Mouse (Mus musculus): ENCODE data around the gene Apex1. TPM values are rescaled to one million over a fixed set of nuclear protein-coding genes. Genes with fewer than 3 reads are reported as not detected.
"Not testable (repeated sequence)": the region's sequence is repeated elsewhere in the genome, so short reads cannot be mapped to it uniquely, and the experiment has no call there.

Gene Apex1
- total RNA-seq, 4 experiments from 2014 or later, result 61.2 to 67.5 (median 64.1) TPM

DNA sequence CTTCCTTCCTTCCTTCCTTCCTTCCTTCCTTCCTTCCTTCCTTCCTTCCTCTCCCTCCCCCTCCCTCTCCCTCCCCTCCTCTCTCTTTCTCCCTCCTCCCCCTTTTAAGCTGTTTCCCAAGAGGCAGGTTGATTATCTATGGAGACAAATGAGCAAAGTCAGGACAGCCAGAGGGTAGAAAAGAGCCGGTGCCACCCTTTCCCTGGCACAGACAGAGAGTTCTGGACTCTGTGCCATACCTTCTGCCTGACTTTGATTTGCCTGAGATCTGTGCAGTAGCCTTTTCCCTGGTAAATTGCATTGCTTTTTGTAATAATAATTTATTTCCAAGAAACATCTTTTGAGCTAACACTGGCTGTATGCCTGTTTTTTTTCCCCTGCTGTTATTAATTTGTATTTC, 44.3 kb downstream of the Apex1 start:
- no peak for DNase-seq (ENCODE audit: low spot score in 2 of 2)

DNA sequence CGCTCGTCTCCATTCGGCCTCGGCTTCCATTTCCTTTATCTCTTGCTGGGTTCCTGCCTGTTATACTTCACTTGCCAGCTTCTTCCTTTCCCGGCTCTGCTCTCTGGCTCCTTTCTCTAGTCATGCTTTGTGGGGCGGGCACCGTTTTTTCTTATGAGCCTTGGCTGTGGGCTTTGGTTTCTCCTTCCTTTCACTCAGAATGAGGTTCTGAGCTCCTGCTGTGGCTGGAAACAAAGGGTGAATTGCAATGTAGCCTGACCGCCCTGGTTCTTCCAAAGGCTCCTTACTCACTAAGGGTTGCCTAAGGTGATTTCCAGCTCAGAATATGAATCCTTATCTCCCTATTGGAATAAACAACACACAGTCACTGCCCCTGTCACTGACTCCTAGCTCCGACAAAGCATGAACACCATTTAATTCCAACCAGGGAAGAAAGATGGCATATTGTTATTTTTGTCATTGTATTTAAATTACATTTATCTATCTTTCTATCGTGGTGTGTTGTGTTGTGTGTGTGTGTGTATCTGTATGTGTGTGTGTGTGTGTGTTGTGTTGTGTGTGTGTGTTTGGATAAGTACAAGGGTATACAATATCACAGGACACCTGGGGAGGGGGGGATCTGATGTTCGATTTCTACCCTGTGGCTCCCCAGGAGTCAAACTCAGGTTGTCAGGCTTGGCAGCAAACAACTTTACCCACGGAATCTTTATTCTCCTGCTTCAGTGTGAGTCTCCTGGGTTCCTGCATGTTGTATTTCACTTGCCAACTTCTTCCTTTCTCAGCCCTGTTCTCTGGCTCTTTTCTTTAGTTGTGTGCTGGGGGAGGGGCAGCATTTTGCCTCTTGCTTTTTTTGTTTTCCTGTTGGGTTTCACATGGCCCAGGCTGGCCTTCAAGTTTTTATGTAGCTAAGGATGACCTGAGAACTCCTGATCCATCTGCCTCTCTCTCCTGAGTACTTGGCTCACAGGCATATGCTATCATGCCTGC, 45.1 kb downstream of the Apex1 start:
- peak; percentile 46 to 75 for DNase-seq (ENCODE audit: low spot score in 2 of 2)

DNA sequence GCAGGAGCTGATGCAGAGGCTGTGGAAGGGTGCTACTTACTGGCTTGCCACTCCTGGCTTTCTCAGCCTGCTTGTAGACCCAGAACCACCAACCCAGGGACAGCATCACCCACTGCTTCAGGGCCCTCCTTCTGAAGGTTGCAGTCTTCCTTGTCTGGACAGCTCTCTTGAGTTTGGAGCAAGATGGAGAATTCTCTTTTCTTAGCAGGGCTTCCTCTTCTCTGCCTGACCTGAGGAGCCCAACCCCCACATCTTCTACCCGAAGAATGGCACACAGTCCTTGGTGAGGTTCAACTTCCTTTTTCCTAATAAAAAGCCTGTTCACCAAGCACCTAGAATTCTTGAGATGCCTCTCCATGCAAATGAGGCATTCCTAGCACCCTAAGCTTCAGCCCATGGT, 46.1 kb downstream of the Apex1 start:
- no peak for DNase-seq (ENCODE audit: low spot score in 2 of 2)

DNA sequence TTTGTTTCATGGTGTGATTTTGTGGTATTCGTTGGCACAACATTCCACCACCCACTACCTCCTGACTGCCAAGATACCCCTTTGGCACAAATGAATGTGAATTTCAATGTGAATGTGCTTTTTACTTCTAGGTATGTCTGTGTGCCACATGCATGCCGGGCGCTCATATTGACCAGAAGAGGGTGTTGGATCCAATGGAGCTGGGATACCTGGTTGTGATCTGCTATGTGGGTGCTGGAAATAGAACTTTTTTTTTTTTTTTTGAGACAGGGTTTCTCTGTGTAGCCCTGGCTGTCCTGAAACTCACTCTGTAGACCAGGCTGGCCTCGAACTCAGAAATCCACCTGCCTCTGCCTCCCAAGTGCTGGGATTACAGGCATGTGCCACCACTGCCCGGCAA, 48.3 kb downstream of the Apex1 start:
- not testable (repeated sequence) for DNase-seq (ENCODE audit: low spot score in 2 of 2)

DNA sequence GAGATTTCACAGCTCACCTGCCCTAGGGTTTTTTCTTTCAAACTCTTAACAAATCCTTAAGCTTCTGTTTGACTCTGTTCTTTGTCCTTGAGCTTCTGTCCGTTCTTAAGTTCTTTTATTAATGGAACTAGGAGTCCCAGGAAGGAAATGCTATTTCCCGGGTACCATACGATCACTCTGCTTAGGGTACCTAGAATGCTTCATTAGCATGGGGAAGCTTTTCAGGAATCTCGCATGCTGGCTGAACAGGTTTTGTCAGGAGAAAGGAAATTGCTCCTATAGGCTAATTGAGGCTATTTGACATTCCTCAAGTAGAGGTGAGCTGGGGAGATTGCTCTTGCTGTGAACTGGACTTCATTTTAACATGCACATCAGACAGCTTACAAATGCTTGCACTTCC, 48.9 kb downstream of the Apex1 start:
- DNase-seq (ENCODE audit: low spot score in 2 of 2), result no peak

DNA sequence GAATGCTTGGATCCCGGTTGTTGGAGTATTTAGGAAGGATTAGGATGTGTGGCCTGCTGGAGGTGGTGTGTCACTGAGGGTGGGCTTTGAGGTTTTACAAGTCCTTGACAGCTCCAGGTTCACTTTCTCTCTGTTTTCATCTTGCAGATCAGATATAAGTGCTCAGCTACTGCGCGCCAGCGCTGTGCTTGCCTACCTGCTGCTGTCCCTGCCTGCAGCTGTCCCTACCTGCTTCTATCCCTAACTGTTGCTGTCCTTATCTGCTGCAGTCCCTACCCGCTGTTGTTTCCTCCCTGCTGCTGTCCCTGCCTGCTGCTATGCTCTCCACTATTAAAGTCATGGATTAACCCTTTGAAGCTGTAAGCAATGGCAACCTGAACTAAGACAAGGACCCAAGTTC, 50.2 kb downstream of the Apex1 start:
- DNase-seq (ENCODE audit: low spot score in 2 of 2), result no peak

DNA sequence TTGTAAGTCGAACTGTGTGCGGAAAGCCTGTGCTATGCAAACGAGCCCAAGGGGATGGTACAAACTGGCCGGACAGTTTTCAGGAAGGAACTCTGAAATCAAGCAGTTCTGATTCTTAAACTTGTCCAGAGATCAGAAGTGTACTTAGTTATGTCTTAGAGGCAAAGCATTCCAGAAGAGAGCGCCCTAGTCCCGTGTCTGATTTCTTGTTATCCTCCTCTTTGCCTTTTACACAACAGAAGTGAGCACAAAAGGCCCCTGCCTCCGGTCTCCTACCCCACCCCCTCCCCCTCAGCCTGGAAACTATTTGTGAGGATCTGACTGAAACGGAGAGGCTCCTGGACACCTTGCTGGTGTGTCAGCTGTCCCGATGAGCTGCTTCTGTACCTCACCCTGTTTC, 51.9 kb downstream of the Apex1 start:
- no peak for DNase-seq (ENCODE audit: low spot score in 2 of 2)

Other genes starting within 250 kb of the Apex1 start
- not detected for gene Olfr747, start 231.8 kb upstream of the Apex1 start, total RNA-seq (2022)
- gene Olfr748, start 217.6 kb upstream of the Apex1 start, total RNA-seq (2022), result not detected
- gene Olfr749, start 179.9 kb upstream of the Apex1 start, total RNA-seq (2022), result not detected
- gene Ttc5, start 139.4 kb upstream of the Apex1 start, total RNA-seq (2022), result 10 to 100 TPM; 62.3 to 73.2 (median 64.0) TPM
- gene Ccnb1ip1, start 117.2 kb upstream of the Apex1 start, total RNA-seq (2022), result under 1 TPM in 1 of 4 experiments, not detected in 3; 0.55 TPM
- gene Parp2, start 117.1 kb upstream of the Apex1 start, total RNA-seq (2022), result 10 to 100 TPM; 27.2 to 29.0 (median 28.7) TPM
- gene Tep1, start 54.4 kb upstream of the Apex1 start, total RNA-seq (2022), result 1 to 10 TPM; 5.1 to 8.0 (median 7.4) TPM
- gene Klhl33, start 27.5 kb upstream of the Apex1 start, total RNA-seq (2022), result 1 to 10 TPM; 5.1 to 6.4 (median 5.8) TPM
- 10 to 100 TPM; 30.4 to 37.1 (median 34.9) TPM for gene Osgep, start 75 bp upstream of the Apex1 start, total RNA-seq (2022)
- 100 to 1,000 TPM in 1 of 4 experiments, 10 to 100 TPM in 3; 87.5 to 104 (median 94.3) TPM for gene Pip4p1, start 5.9 kb downstream of the Apex1 start, total RNA-seq (2022)
- 10 to 100 TPM; 14.9 to 21.4 (median 18.2) TPM for gene Pnp, start 6.1 kb downstream of the Apex1 start, total RNA-seq (2022)
- 10 to 100 TPM in 3 of 4 experiments, 1 to 10 TPM in 1; 8.5 to 15.5 (median 10.8) TPM for gene Gm49342, start 19.5 kb downstream of the Apex1 start, total RNA-seq (2022)
- 1 to 10 TPM; 1.3 to 2.0 (median 1.5) TPM for gene Pnp2, start 31.0 kb downstream of the Apex1 start, total RNA-seq (2022)
- under 1 TPM in 1 of 4 experiments, not detected in 3; 0.20 TPM for gene Rnase10, start 82.8 kb downstream of the Apex1 start, total RNA-seq (2022)
- gene Rnase9, start 116.9 kb downstream of the Apex1 start, total RNA-seq (2022), result not detected
- not detected for gene Rnase11, start 125.2 kb downstream of the Apex1 start, total RNA-seq (2022)
- gene Rnase12, start 132.7 kb downstream of the Apex1 start, total RNA-seq (2022), result not detected
- not detected for gene Olfr750, start 149.5 kb downstream of the Apex1 start, total RNA-seq (2022)
- 10 to 100 TPM; 14.0 to 46.9 (median 27.4) TPM for gene Rnase4, start 166.1 kb downstream of the Apex1 start, total RNA-seq (2022)
- gene Ang, start 166.2 kb downstream of the Apex1 start, total RNA-seq (2022), result 10 to 100 TPM in 2 of 4 experiments, 1 to 10 TPM in 2; 3.9 to 15.2 (median 8.4) TPM
- gene Eddm3b, start 189.5 kb downstream of the Apex1 start, total RNA-seq (2022), result not detected
- gene Rnase6, start 198.9 kb downstream of the Apex1 start, total RNA-seq (2022), result under 1 TPM in 2 of 4 experiments, not detected in 2; 0.45 to 0.50 TPM
- 1 to 10 TPM; 2.7 to 5.0 (median 3.1) TPM for gene Rnase1, start 221.8 kb downstream of the Apex1 start, total RNA-seq (2022)
- under 1 TPM in 1 of 4 experiments, not detected in 3; 0.74 TPM for gene Rnase2b, start 237.3 kb downstream of the Apex1 start, total RNA-seq (2022)

All from layer of hippocampus, adult 8-10 months (tissue).